8 mouse cellular contexts compared by ENCODE assay signal in the genomic region with DNA sequence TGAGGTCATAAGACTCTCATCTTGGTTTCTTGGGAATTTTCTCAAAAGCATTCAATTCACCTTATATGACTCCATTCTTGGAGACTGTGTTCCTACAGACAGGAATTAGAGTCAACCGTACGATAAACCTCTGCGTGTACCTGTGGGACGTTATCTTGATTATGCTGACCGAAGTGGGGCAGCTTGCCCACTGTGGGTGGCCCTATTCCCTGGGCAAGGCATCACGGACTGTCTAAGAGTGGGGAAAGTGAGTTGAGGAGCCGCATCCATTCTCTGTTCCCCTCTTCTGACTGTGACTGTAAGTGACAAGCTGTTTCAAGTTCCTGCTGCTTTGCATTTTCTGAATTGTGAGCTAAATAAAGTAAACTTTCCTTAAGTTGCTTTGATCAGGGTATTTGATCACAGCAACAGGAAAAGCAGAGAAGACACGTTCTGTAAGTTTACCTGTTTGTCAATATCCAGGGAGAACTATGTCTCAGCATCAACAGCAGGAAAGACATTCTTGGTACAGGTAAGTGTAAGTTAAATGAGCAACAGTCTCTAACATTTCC. TPM values are rescaled to one million over a fixed set of nuclear protein-coding genes. Genes with fewer than 3 reads are reported as not detected.
DNase-seq lines count a peak whose midpoint lies in the region; ATAC-seq lines count a peak whose summit lies in the region.

A gene (plus strand): TSS at position 501 of the 551 bp plus-strand sequence.

- H3K27me3 ChIP-seq in embryonic facial prominence, embryonic 10.5 days (replicated peaks; ENCODE audit: low read depth, poor library complexity, severe bottlenecking), result peaks cover 41% of the 10 kb centered on the region
- no peaks in the 10 kb centered on the region for H3K27me3 ChIP-seq in heart, embryonic 15.5 days
- peaks cover 24% of the 10 kb centered on the region for H3K27me3 ChIP-seq in limb, embryonic 10.5 days (ENCODE audit: low read depth, poor library complexity, severe bottlenecking)
- no peaks in the 10 kb centered on the region for H3K27me3 ChIP-seq in stomach, embryonic 16.5 days (ENCODE audit: control insufficient read depth, insufficient read depth, low read length)

- no peak for ATAC-seq in heart, embryonic 15.5 days (replicated peaks; ENCODE audit: insufficient number of reproducible peaks, insufficient read depth, low FRiP score, low read depth)
- no peak for ATAC-seq in stomach, embryonic 16.5 days (ENCODE audit: insufficient read depth, low FRiP score)

- WGBS in embryonic facial prominence, embryonic 10.5 days, result 93% methylated on average over 8 of the region's 8 CpGs
- WGBS in heart, embryonic 15.5 days, result 89% methylated on average over 8 of the region's 8 CpGs
- WGBS in limb, embryonic 10.5 days, result 95% methylated on average over 8 of the region's 8 CpGs
- 89% methylated on average over 8 of the region's 8 CpGs for WGBS in stomach, embryonic 16.5 days

- H3K9ac ChIP-seq in heart, embryonic 15.5 days, result peak within 1 kb of the TSS; percentile 83
- peak within 1 kb of the TSS; percentile 85 for H3K9ac ChIP-seq in stomach, embryonic 16.5 days (ENCODE audit: low read length)

- peak within 1 kb of the TSS; percentile 80 for H3K4me3 ChIP-seq in embryonic facial prominence, embryonic 10.5 days
- H3K4me3 ChIP-seq in heart, embryonic 15.5 days, result peak within 1 kb of the TSS; percentile 83
- H3K4me3 ChIP-seq in limb, embryonic 10.5 days, result peak within 1 kb of the TSS; percentile 74
- peak within 1 kb of the TSS; percentile 80 for H3K4me3 ChIP-seq in stomach, embryonic 16.5 days (replicated peaks; ENCODE audit: low read length)

- peaks cover 15% of the 10 kb centered on the region for H3K4me1 ChIP-seq in embryonic facial prominence, embryonic 10.5 days
- peaks cover 5% of the 10 kb centered on the region for H3K4me1 ChIP-seq in heart, embryonic 15.5 days (replicated peaks)
- H3K4me1 ChIP-seq in limb, embryonic 10.5 days, result peaks cover 16% of the 10 kb centered on the region
- no peaks in the 10 kb centered on the region for H3K4me1 ChIP-seq in stomach, embryonic 16.5 days (ENCODE audit: control insufficient read depth, insufficient read depth, low read length)

- no peak for DNase-seq in layer of hippocampus, adult 8-10 months (ENCODE audit: low spot score in 2 of 2)
- DNase-seq in layer of hippocampus, adult 11-12 months (ENCODE audit: low spot score), result no peak
- no peak for DNase-seq in embryonic facial prominence, embryonic 10.5 days (ENCODE audit: low spot score)
- no peak for DNase-seq in limb, embryonic 10.5 days (ENCODE audit: low spot score)
- DNase-seq in ovary, postnatal 14 days (ENCODE audit: low spot score), result no peak
- no peak for DNase-seq in spleen, postnatal 10 days (ENCODE audit: low spot score in 2 of 2)

- H3K4me2 ChIP-seq in heart, embryonic 15.5 days, result peak within 1 kb of the TSS; percentile 79
- peak within 1 kb of the TSS; percentile 70 for H3K4me2 ChIP-seq in stomach, embryonic 16.5 days (ENCODE audit: low read depth, low read length)

- H3K27ac ChIP-seq in embryonic facial prominence, embryonic 10.5 days (replicated peaks), result peak within 1 kb of the TSS; percentile 86
- peak within 1 kb of the TSS; percentile 84 for H3K27ac ChIP-seq in heart, embryonic 15.5 days
- H3K27ac ChIP-seq in limb, embryonic 10.5 days, result peak within 1 kb of the TSS; percentile 83
- H3K27ac ChIP-seq in stomach, embryonic 16.5 days (ENCODE audit: low read length), result peak within 1 kb of the TSS; percentile 66

- H3K36me3 ChIP-seq in embryonic facial prominence, embryonic 10.5 days (replicated peaks), result peaks cover 3% of the 10 kb centered on the region
- no peaks in the 10 kb centered on the region for H3K36me3 ChIP-seq in heart, embryonic 15.5 days
- H3K36me3 ChIP-seq in limb, embryonic 10.5 days, result no peaks in the 10 kb centered on the region
- H3K36me3 ChIP-seq in stomach, embryonic 16.5 days (ENCODE audit: control insufficient read depth, insufficient read depth, low read length), result no peaks in the 10 kb centered on the region

- 0 out of 2 replicates have a peak, but pooled peaks cover 5% of the 10 kb centered on the region for H3K9me3 ChIP-seq in embryonic facial prominence, embryonic 10.5 days
- H3K9me3 ChIP-seq in heart, embryonic 15.5 days (replicated peaks), result no peaks in the 10 kb centered on the region
- H3K9me3 ChIP-seq in limb, embryonic 10.5 days (replicated peaks), result no peaks in the 10 kb centered on the region
- no peaks in the 10 kb centered on the region for H3K9me3 ChIP-seq in stomach, embryonic 16.5 days (replicated peaks; ENCODE audit: control insufficient read depth, low read length)

RNA-seq across cellular contexts. Expression of the gene that starts here (rescaled TPM):
- total RNA-seq in layer of hippocampus, adult 8-10 months (2022), result 10 to 100 TPM; 16.4 to 20.7 (median 18.2) TPM
- polyA plus RNA-seq in embryonic facial prominence, embryonic 10.5 days (2016; fragmentation: Nextera tagmentation; extraction: Ambion mirVana), result 40.9 and 46.9 TPM in 2 replicates
- polyA plus RNA-seq in heart, embryonic 15.5 days (2015; fragmentation: Nextera tagmentation; extraction: Ambion mirVana), result 45.3 and 48.1 TPM in 2 replicates
- 32.0 and 39.7 TPM in 2 replicates for polyA plus RNA-seq in limb, embryonic 10.5 days (2016; fragmentation: Nextera tagmentation; extraction: Ambion mirVana)
- polyA plus RNA-seq in stomach, embryonic 16.5 days (2015; fragmentation: Nextera tagmentation; extraction: Ambion mirVana), result 49.6 and 50.7 TPM in 2 replicates
